Mouse (Mus musculus): Measurements from ENCODE around the gene Cox8a. TPM values are rescaled to one million over a fixed set of nuclear protein-coding genes. Genes with fewer than 3 reads are reported as not detected.

The Cox8a gene
- total and polyA plus RNA-seq, 3 experiments = 745 to 1,213 TPM; not detected in 1

- Histone ChIP-seq H3K4me3 (ENCODE audit: control insufficient read depth in 1 of 2, insufficient read depth in 1 of 2, low read depth in 2 of 2, low read length in 2 of 2) (no peak overlapping the region), H3K79me2 (ENCODE audit: control insufficient read depth, insufficient read depth, low read length, poor library complexity) (no peaks in the 10 kb centered on the region), H3K4me1 (ENCODE audit: control insufficient read depth in 1 of 2, insufficient read depth in 2 of 2, low read length in 2 of 2) (peaks cover 2 to 3% of the 10 kb centered on the region in 2 experiments; a peak in 3 of 4 replicates), H3K36me3 (ENCODE audit: control insufficient read depth in 1 of 2, insufficient read depth in 2 of 2, low read length in 2 of 2) (no peaks in the 10 kb centered on the region), H3K27ac (ENCODE audit: control insufficient read depth, low read depth, low read length) (no peak overlapping the region), H3K9me3 (replicated peaks; ENCODE audit: insufficient read depth, low read length) (no peaks in the 10 kb centered on the region), H3K9ac (ENCODE audit: control insufficient read depth, low read depth, low read length, poor library complexity, severe bottlenecking) (no peak overlapping the region), H3K27me3 (ENCODE audit: control insufficient read depth in 1 of 2, insufficient read depth in 2 of 2, low read length in 2 of 2) (no peaks in the 10 kb centered on the region)
- TF ChIP-seq POLR2A (IDR thresholded peaks at IDR 0.05; ENCODE audit: control insufficient read depth in 1 of 2, insufficient read depth in 1 of 2, low read depth in 1 of 2, low read length in 2 of 2, poor library complexity in 1 of 2) = no peak
- DNase-seq (ENCODE audit: low read depth, low spot score) = no peak
Measured at GRCm38 (mm10) chr19:7166200-7166711, 51.2 kb downstream of the Cox8a start.

DNA sequence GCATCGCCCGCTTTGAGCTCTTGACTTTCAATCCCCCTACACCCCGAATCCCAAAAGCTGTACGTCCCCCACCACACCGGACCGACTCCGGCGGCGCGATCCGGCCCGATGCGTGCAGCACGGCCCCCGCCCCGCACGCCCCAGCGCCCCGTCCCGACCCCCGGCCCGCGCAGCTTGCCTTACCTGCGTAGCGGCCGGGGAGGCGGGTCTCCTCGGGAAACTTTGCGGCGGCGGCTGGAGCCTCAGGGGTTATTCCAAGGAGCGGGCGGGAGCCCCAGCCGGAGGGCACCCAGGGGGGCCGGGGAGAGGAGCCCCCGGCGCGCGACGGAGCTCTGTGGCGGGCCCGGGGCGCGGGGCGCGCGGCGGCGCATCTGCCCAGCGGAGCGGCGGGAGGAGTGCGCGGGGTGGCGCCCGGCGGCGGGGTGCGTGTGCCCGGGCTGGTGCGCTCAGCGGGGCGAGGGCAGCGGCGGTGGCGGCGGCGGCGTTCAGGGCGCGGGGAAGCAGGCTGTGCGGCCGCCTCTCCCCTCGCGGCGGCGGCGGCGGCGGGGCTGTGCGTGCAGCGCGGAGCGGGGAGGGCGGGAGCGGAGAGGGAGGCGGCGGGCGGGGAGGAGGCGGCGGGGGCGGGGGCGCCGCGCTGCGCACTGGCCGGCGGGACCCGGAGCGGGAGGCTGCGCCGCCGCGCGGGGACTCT lies 51.8 kb downstream of the Cox8a start:
- no peak for TF ChIP-seq POLR2AphosphoS5 (IDR thresholded peaks at IDR 0.05; ENCODE audit: borderline replicate concordance, low read depth, low read length)
- TF ChIP-seq ZC3H11A (IDR thresholded peaks at IDR 0.05; ENCODE audit: low read depth, low read length) = no peak
- TF ChIP-seq MYC (IDR thresholded peaks at IDR 0.05; ENCODE audit: low read depth, low read length) = no peak
- TF ChIP-seq POLR2A (IDR thresholded peaks at IDR 0.05; ENCODE audit: control insufficient read depth in 1 of 2, insufficient read depth in 1 of 2, low read depth in 1 of 2, low read length in 2 of 2, poor library complexity in 1 of 2) = no peak
- TF ChIP-seq ZKSCAN1 (IDR thresholded peaks at IDR 0.05; ENCODE audit: low read depth, low read length) = no peak
- no peak for TF ChIP-seq CHD2 (IDR thresholded peaks at IDR 0.05; ENCODE audit: low read length)
- no peak for TF ChIP-seq TAL1 (IDR thresholded peaks at IDR 0.05; ENCODE audit: low read length)
- no peak for TF ChIP-seq RAD21 (IDR thresholded peaks at IDR 0.05; ENCODE audit: low read depth, low read length)
- no peak for TF ChIP-seq MAFK (IDR thresholded peaks at IDR 0.05; ENCODE audit: borderline replicate concordance, low read depth, low read length)
- TF ChIP-seq JUND (IDR thresholded peaks at IDR 0.05; ENCODE audit: low read depth, low read length) = no peak
- TF ChIP-seq CHD1 (IDR thresholded peaks at IDR 0.05; ENCODE audit: low read depth, low read length) = no peak
- TF ChIP-seq ZNF384 (IDR thresholded peaks at IDR 0.05; ENCODE audit: low read depth, low read length) = no peak
- no peak for TF ChIP-seq UBTF (IDR thresholded peaks at IDR 0.05; ENCODE audit: borderline replicate concordance, insufficient read depth, low read depth, low read length)
- no peak for TF ChIP-seq ETS1 (IDR thresholded peaks at IDR 0.05; ENCODE audit: low read depth, low read length)
- Histone ChIP-seq H3K27me3 (ENCODE audit: control insufficient read depth in 1 of 2, insufficient read depth in 2 of 2, low read length in 2 of 2) (no peaks in the 10 kb centered on the region), H3K79me2 (ENCODE audit: control insufficient read depth, insufficient read depth, low read length, poor library complexity) (no peaks in the 10 kb centered on the region), H3K36me3 (ENCODE audit: control insufficient read depth in 1 of 2, insufficient read depth in 2 of 2, low read length in 2 of 2) (no peaks in the 10 kb centered on the region), H3K27ac (ENCODE audit: control insufficient read depth, low read depth, low read length) (no peak overlapping the region), H3K4me1 (ENCODE audit: control insufficient read depth in 1 of 2, insufficient read depth in 2 of 2, low read length in 2 of 2) (no peaks in the 10 kb centered on the region), H3K9me3 (replicated peaks; ENCODE audit: insufficient read depth, low read length) (no peaks in the 10 kb centered on the region), H3K4me3 (ENCODE audit: control insufficient read depth in 1 of 2, insufficient read depth in 1 of 2, low read depth in 2 of 2, low read length in 2 of 2) (no peak overlapping the region), H3K9ac (ENCODE audit: control insufficient read depth, low read depth, low read length, poor library complexity, severe bottlenecking) (no peak overlapping the region)
- DNase-seq (ENCODE audit: low read depth, low spot score) = no peak

Other genes starting within 250 kb of the Cox8a start
- gene Ppp1r14b, start 242.6 kb downstream of the Cox8a start, total RNA-seq (2012; rRNA removed) = 448 and 467 TPM in 2 replicates
- gene Ppp1r14b, start 242.6 kb downstream of the Cox8a start, polyA plus RNA-seq (2012; ENCODE audit: insufficient read depth in 1 of 2, insufficient read length in 2 of 2, low read depth in 1 of 2, low replicate concordance in 2 of 2, missing spikeins in 1 of 2) = 100 to 1,000 TPM in 1 of 2 experiments, not detected in 1; 349 TPM
- 12.6 and 13.0 TPM in 2 replicates for gene Plcb3, start 241.1 kb downstream of the Cox8a start, total RNA-seq (2012; rRNA removed)
- gene Plcb3, start 241.1 kb downstream of the Cox8a start, polyA plus RNA-seq (2012; ENCODE audit: insufficient read depth in 1 of 2, insufficient read length in 2 of 2, low read depth in 1 of 2, low replicate concordance in 2 of 2, missing spikeins in 1 of 2) = 10 to 100 TPM in 1 of 2 experiments, not detected in 1; 30.8 TPM
- gene Fkbp2, start 237.1 kb downstream of the Cox8a start, total RNA-seq (2012; rRNA removed) = 51.4 and 53.9 TPM in 2 replicates
- 100 to 1,000 TPM in 1 of 2 experiments, not detected in 1; 167 TPM for gene Fkbp2, start 237.1 kb downstream of the Cox8a start, polyA plus RNA-seq (2012; ENCODE audit: insufficient read depth in 1 of 2, insufficient read length in 2 of 2, low read depth in 1 of 2, low replicate concordance in 2 of 2, missing spikeins in 1 of 2)
- gene Vegfb, start 230.0 kb downstream of the Cox8a start, total RNA-seq (2012; rRNA removed) = 11.2 and 11.5 TPM in 2 replicates
- gene Vegfb, start 230.0 kb downstream of the Cox8a start, polyA plus RNA-seq (2012; ENCODE audit: insufficient read depth in 1 of 2, insufficient read length in 2 of 2, low read depth in 1 of 2, low replicate concordance in 2 of 2, missing spikeins in 1 of 2) = 10 to 100 TPM in 1 of 2 experiments, not detected in 1; 67.6 TPM
- 3.2 and 4.2 TPM in 2 replicates for gene Dnajc4, start 225.0 kb downstream of the Cox8a start, total RNA-seq (2012; rRNA removed)
- gene Dnajc4, start 225.0 kb downstream of the Cox8a start, polyA plus RNA-seq (2012; ENCODE audit: insufficient read depth in 1 of 2, insufficient read length in 2 of 2, low read depth in 1 of 2, low replicate concordance in 2 of 2, missing spikeins in 1 of 2) = 10 to 100 TPM in 1 of 2 experiments, not detected in 1; 12.9 TPM
- gene Nudt22, start 221.5 kb downstream of the Cox8a start, total RNA-seq (2012; rRNA removed) = 23.8 and 32.1 TPM in 2 replicates
- gene Nudt22, start 221.5 kb downstream of the Cox8a start, polyA plus RNA-seq (2012; ENCODE audit: insufficient read depth in 1 of 2, insufficient read length in 2 of 2, low read depth in 1 of 2, low replicate concordance in 2 of 2, missing spikeins in 1 of 2) = 10 to 100 TPM in 1 of 2 experiments, not detected in 1; 30.8 TPM
- gene Trpt1, start 221.5 kb downstream of the Cox8a start, total RNA-seq (2012; rRNA removed) = 1.2 and 1.8 TPM in 2 replicates
- gene Trpt1, start 221.5 kb downstream of the Cox8a start, polyA plus RNA-seq (2012; ENCODE audit: insufficient read depth in 1 of 2, insufficient read length in 2 of 2, low read depth in 1 of 2, low replicate concordance in 2 of 2, missing spikeins in 1 of 2) = 1 to 10 TPM in 1 of 2 experiments, not detected in 1; 2.3 TPM
- gene Fermt3, start 198.1 kb downstream of the Cox8a start, total RNA-seq (2012; rRNA removed) = 295 and 329 TPM in 2 replicates
- 100 to 1,000 TPM; 244 to 327 TPM for gene Fermt3, start 198.1 kb downstream of the Cox8a start, polyA plus RNA-seq (2012; ENCODE audit: insufficient read depth in 1 of 2, insufficient read length in 2 of 2, low read depth in 1 of 2, low replicate concordance in 2 of 2, missing spikeins in 1 of 2)
- 281 and 284 TPM in 2 replicates for gene Stip1, start 177.6 kb downstream of the Cox8a start, total RNA-seq (2012; rRNA removed)
- 100 to 1,000 TPM; 370 to 430 TPM for gene Stip1, start 177.6 kb downstream of the Cox8a start, polyA plus RNA-seq (2012; ENCODE audit: insufficient read depth in 1 of 2, insufficient read length in 2 of 2, low read depth in 1 of 2, low replicate concordance in 2 of 2, missing spikeins in 1 of 2)
- gene Macrod1, start 160.8 kb downstream of the Cox8a start, total RNA-seq (2012; rRNA removed) = 1.9 and 4.5 TPM in 2 replicates
- 10 to 100 TPM in 1 of 2 experiments, not detected in 1; 15.7 TPM for gene Macrod1, start 160.8 kb downstream of the Cox8a start, polyA plus RNA-seq (2012; ENCODE audit: insufficient read depth in 1 of 2, insufficient read length in 2 of 2, low read depth in 1 of 2, low replicate concordance in 2 of 2, missing spikeins in 1 of 2)
- gene Flrt1, start 111.9 kb downstream of the Cox8a start, total RNA-seq (2012; rRNA removed) = 0.03 TPM in 1 of 2 replicates, not detected in the other
- not detected for gene Flrt1, start 111.9 kb downstream of the Cox8a start, polyA plus RNA-seq (2012; ENCODE audit: insufficient read depth in 1 of 2, insufficient read length in 2 of 2, low read depth in 1 of 2, low replicate concordance in 2 of 2, missing spikeins in 1 of 2)
- gene Otub1, start 11.3 kb downstream of the Cox8a start, total RNA-seq (2012; rRNA removed) = 103 and 106 TPM in 2 replicates
- 100 to 1,000 TPM; 194 to 285 TPM for gene Otub1, start 11.3 kb downstream of the Cox8a start, polyA plus RNA-seq (2012; ENCODE audit: insufficient read depth in 1 of 2, insufficient read length in 2 of 2, low read depth in 1 of 2, low replicate concordance in 2 of 2, missing spikeins in 1 of 2)
- 45.5 and 46.8 TPM in 2 replicates for gene Naa40, start 23.6 kb upstream of the Cox8a start, total RNA-seq (2012; rRNA removed)
- 10 to 100 TPM in 1 of 2 experiments, not detected in 1; 75.7 TPM for gene Naa40, start 23.6 kb upstream of the Cox8a start, polyA plus RNA-seq (2012; ENCODE audit: insufficient read depth in 1 of 2, insufficient read length in 2 of 2, low read depth in 1 of 2, low replicate concordance in 2 of 2, missing spikeins in 1 of 2)
- gene Rcor2, start 49.7 kb upstream of the Cox8a start, total RNA-seq (2012; rRNA removed) = 31.4 and 33.7 TPM in 2 replicates
- 10 to 100 TPM in 1 of 2 experiments, not detected in 1; 60.2 TPM for gene Rcor2, start 49.7 kb upstream of the Cox8a start, polyA plus RNA-seq (2012; ENCODE audit: insufficient read depth in 1 of 2, insufficient read length in 2 of 2, low read depth in 1 of 2, low replicate concordance in 2 of 2, missing spikeins in 1 of 2)
- gene Mark2, start 124.2 kb upstream of the Cox8a start, total RNA-seq (2012; rRNA removed) = 34.6 and 36.1 TPM in 2 replicates
- gene Mark2, start 124.2 kb upstream of the Cox8a start, polyA plus RNA-seq (2012; ENCODE audit: insufficient read depth in 1 of 2, insufficient read length in 2 of 2, low read depth in 1 of 2, low replicate concordance in 2 of 2, missing spikeins in 1 of 2) = 10 to 100 TPM in 1 of 2 experiments, not detected in 1; 72.4 TPM
- gene Spindoc, start 165.4 kb upstream of the Cox8a start, total RNA-seq (2012; rRNA removed) = 12.8 and 13.0 TPM in 2 replicates
- gene Spindoc, start 165.4 kb upstream of the Cox8a start, polyA plus RNA-seq (2012; ENCODE audit: insufficient read depth in 1 of 2, insufficient read length in 2 of 2, low read depth in 1 of 2, low replicate concordance in 2 of 2, missing spikeins in 1 of 2) = 10 to 100 TPM in 1 of 2 experiments, not detected in 1; 54.1 TPM
- gene 2700081O15Rik, start 200.0 kb upstream of the Cox8a start, total RNA-seq (2012; rRNA removed) = 10.7 and 14.1 TPM in 2 replicates
- gene 2700081O15Rik, start 200.0 kb upstream of the Cox8a start, polyA plus RNA-seq (2012; ENCODE audit: insufficient read depth in 1 of 2, insufficient read length in 2 of 2, low read depth in 1 of 2, low replicate concordance in 2 of 2, missing spikeins in 1 of 2) = 10 to 100 TPM in 1 of 2 experiments, not detected in 1; 18.0 TPM

Measured in MEL (cell line).